Mouse (Mus musculus): Measurements from ENCODE around the gene Hint2.

GRCm38 (mm10) chr4:43653161-43654015, 2.9 kb downstream of the Hint2 start, which contains the start of gene Spag8:
- no peak for TF ChIP-seq CTCF (conservative IDR thresholded peaks at IDR 0.05; ENCODE audit: low read length)
- no peak for TF ChIP-seq POU5F1 (IDR thresholded peaks at IDR 0.05; ENCODE audit: borderline replicate concordance, low read length)
- no peak for TF ChIP-seq NANOG (IDR thresholded peaks at IDR 0.05; ENCODE audit: borderline replicate concordance, low read length)

All from E14TG2a.4 (cell line).